Mouse (Mus musculus): ENCODE measurements around the gene Slc17a7. TPM values are rescaled to one million over a fixed set of nuclear protein-coding genes. Genes with fewer than 3 reads are reported as not detected.
"Not testable (repeated sequence)": the region's sequence is repeated elsewhere in the genome, so short reads cannot be mapped to it uniquely, and the experiment has no call there.

The Slc17a7 gene
- total RNA-seq, 2 experiments from 2014 or later, result 1.1 to 2.5 TPM

DNA sequence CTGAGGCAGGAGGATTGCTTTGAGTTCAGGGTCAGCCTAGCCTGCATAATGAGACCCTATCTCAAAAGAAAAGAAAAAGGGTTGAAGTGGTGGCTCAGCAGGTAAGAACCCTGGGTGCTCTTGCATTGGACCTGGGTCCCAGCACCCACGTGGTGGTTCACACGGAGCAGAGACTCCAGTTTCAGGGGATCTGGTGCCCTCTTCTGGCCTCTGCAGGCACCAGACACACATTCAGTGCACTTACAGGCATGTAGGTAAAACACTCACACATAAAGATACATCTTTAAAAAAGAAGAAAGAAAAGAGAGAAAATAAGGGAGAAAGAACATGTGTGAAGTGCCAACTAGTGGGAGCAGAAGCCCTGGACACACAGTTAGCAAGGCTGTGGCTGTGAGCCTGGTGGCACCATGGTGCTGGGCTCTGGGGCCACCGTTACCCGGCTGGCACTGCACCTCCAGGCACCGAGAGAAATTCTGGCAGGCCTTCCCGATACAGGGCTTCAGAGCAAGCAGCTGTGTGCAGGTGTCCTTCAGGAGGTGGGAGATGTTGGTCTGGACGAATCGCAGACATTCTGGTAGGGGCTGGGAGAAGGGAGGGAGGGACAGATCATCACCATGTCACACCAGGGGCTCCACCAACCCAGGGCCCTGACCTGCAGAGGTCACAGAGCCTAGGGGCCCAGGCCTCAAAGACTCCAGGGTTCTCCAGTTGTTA, 30.1 kb upstream of the Slc17a7 start:
- DNase-seq, result no peak

DNA sequence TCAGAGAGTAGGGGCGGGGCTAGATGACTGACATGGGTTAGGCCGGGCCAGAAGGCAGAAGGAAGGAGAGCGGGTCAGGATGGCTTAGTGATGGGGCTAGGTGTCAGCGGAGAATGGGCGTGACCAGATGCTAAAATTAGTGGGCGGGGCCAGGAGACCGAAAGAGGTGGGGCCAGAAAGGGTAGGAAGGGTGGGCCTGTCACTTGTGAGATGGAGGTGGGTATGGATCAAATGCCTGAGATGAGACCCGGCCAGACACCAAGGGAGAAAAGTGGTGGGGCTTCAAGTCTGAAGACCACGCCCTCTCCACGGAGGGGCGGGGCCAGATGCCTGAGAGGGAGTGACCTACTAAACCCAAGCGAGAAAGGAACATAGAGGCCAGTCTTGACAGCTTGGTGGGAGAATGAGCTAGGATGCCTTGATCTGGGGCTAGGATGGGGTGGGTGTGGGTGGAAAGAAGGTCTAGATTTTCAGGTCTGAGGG, 29.2 kb upstream of the Slc17a7 start:
- DNase-seq, result no peak

DNA sequence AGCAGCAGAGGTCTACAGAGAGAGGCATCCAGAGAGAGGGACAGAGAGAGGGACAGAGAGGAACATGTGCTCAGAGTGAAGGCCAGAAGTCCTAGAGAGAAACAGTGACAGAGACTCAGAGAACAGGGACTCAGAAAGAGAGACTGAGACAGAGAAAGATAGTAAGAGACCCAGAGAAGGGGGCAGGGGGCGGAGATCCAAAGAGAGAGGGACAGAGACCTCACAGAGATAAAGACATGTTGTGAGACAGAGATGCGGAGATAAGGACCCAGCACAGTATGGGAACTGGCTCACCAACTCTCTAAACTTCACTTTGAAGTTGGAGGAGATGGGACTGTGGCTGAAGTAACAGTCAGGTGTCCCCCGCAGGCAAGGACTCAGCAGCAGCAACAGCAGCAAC, 28.4 kb upstream of the Slc17a7 start:
- DNase-seq, result no peak

DNA sequence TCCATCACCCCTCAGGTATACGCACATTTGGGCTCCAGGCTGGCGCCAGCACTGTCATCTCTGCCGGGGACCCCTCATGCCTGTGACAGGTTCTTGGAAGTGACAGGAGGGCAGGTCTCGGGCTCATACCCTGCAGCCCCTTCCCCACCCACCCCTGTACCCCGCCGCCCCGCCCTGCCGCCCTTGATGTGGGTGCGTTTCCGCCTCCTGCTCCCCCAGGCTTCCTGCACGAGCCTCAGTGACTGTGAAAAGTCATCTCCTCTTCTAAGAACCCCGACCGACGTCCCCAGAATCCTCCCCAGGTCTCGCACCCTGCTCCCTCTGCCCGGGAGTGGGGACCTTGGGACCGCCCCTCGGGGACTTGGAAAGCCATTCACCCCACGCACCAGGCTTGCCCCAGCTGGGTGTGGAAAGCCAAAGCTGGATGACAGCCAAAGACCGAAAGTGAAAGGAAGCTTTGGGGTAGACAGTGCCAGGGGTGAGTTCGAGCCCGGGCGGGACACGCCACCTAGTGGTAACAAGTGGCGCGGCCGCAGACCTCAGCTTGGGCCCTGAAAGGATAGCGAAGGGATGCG, 27.7 kb upstream of the Slc17a7 start, which contains the start of the genes Gm45713 and Flt3l:
Gene Gm45713, minus strand, starts transcription at position 239 of the 575 bp plus-strand sequence.
Gene Flt3l, minus strand, starts transcription at position 440 of the 575 bp plus-strand sequence.
- peak; percentile 88 for DNase-seq

DNA sequence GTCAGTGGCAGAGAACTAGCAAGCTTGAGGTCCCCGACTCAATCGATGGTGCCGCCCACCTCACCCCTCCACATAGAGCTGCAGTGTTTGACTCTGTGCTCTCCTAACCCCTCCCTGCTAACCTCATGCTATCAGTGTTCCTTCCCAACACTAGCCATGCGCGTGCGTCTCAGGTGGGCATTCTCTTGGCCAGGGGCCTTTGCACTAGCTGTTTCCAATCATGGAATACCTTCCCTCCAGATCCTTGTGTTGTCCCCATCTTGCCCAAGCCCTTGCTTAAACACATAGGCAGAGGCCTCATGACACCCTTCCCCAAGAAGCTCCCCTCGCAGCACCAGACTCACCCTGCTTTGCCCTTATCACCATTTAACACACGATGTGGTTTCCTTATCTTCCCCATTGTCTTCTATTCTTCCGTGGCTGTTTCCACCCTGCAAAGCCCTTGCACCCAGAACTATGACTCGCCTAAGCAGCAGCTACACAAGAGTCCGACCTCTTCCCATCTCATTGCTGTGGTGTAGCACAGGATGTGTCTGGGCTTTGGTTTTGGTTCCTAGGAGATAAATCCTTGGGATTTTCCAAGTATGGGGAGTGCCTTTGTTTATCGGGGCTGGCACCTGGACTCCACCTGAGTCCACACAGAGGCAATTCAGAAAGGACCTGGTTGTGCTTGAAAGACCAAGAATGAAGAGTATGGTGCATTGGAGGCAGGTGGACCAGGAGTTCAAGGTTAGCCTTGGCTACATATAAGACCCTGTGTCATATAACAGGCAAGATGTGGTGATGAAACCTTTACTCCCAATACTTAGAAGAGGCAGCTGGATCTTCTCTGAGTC, 26.4 kb upstream of the Slc17a7 start:
- no peak for DNase-seq

DNA sequence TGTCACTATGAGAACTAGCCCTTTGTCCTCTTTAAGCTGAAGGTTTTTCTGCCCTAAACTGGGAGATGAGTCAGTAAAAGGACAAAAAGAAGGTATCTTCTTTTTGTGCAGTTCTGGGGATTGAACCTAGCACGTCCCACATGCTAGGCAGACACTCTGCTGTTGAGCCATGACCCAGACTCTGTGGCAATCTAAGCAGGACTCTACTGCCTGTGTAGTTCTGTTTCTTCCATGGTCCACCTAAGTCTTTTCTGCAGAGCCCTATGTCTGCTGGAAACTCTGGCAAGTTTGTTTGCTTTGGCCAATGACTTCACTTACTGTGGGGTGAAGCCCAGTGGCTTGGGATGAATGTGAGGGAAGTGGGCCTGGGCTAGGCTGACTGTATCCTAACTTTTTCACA, 25.3 kb upstream of the Slc17a7 start:
- no peak for DNase-seq

DNA sequence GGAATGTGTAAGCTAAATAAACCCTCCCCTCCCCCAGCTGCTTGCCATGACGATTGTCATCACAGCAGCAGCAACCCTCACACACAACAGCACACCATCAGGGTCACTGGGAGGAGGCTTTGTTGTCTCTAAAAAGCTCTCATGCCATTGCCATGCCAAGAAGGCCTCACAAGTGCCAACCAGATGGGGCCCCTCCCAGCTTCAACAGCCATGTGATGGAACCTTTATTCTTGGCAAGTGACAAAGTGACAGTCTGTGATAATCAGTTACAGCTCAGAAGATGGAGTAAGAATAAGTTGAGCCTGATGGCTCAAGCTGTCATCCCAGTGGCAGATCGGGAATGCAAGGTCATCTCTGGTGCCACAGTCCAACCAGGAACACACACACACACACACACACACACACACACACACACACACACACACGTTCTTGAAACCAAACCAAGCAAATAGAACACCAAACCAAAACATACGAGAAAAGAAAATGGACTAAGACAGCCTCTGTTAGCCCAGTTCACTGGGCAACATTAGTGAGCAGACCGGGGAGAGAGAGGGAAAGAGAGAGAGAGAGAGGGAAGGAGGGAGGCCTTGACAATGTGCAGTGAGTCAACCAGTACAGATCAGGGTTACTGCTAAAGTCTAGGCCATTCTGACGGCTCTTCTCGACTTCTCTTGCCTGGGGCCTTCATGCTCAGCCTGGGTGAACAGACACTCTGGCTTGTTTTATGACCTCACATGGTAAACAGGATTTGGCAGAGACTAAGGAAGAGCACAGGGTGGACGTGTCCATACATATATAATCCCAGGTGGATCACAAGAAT, 23.6 kb upstream of the Slc17a7 start:
- no peak for DNase-seq

DNA sequence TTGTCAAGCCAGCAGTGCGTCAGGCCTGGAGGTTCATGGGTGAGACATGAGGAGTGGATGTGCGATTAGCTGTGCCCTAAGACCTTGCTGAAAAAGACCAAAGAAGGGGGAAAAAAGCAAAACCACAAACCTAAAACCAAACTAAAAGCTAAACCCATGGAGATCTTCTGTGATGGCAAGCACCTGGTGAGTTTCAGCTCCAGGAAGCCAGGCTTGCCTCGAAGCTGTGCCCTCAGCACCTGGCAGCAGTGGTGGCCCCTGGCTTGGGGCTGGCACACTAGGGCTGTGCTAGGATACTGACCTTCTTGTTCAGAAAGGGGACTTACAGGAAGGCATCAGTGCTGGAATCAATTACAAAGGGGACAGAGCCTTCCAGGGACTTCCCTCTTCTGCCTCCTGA, 22.4 kb upstream of the Slc17a7 start:
- DNase-seq, result no peak

DNA sequence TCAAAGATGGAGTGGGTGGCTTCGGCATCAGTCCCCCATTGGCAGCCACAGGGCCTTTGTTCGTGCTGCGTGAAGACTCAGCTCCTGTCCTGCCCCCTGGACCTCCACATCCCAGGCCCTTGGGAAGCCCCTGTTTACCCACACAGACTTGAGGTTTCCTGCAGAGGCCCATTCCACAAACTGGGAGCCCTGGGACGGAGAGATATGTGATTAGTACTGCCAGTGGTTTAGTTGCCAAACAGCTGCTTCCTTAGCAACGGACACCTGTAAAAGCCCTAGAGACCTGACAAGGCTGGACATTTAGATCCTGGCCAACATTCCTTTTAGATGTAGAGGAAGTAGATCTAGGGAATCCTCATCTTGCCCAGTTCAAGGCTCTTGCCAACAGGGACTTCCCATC, 21.8 kb upstream of the Slc17a7 start:
- DNase-seq, result no peak

DNA sequence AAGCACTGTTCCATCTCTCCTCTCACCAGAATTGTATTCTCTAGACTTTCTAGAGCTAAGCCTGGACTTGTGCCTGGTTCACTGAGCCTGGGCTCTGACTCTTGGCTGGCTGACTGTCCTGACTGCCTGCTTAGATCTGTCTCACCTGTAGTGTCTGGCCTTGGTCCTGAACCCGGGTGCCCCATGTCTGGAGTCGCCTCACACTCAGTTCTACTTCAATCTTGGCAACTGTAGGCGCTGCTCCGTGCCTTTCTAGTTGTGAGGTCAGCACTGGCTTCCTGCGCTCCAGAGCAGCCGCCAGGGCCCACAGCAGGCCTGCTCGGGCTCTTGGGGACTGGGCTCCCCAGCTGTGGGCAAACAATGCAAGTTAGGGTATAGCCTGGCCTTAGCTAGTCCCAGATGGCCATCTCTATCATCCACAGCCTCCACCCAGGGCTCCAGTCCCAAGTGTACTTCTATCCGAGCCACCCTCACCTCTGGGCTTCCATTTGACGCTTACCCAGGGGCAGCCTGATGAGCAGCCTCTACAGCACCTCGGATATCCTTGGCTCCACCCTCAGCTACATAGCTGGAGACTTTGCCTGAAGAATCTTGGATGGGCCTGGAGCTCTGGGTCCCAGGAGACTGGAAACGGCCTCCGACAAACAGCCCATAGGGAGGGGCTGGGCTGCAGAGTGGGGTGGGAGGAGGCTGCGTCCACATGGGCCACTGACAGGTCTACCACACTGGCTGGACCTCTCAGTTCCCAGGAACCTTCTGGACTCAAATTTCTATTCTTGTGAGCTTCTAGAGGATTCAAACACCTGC, 19.2 kb upstream of the Slc17a7 start:
- peak; percentile 47 for DNase-seq

DNA sequence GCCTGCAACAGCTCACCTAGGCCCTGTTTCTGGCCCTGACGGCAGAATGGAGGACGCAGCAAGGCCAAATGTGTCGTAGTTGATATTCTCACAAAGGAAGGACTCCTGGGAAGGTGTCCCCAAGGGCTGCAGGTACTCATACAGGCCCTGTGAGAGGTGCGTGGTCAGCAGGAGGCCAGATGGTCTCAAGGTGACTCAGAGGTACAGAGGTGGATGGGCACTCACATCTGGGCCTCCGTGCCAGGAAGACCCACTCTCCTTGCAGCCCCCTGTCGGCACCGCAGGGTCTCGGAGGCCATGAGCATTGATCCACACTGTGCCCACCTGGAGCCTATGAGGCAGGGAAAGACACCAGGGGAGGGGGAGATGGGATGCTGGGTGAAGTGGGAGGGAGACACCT, 18.3 kb upstream of the Slc17a7 start:
- no peak for DNase-seq

DNA sequence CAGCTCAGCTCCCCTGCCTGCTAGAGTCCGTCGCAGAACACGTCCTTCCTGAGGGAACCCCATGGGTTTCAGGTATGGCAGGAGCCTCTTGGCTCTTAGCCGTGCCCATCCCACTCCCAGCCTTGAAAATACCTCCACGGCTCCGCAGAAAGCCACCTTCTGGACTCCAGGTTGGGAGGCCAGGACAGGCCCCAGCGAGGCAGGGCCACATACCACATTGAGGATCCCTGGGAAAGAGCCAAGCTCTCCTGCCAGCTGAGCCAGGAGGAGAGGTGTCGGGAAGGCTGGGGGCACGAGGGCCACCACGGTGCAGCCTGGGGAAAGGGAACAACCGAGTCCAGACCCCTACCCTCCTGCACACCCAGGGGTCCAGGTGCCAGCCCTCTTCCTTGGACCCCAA, 16.5 kb upstream of the Slc17a7 start:
- DNase-seq, result no peak

DNA sequence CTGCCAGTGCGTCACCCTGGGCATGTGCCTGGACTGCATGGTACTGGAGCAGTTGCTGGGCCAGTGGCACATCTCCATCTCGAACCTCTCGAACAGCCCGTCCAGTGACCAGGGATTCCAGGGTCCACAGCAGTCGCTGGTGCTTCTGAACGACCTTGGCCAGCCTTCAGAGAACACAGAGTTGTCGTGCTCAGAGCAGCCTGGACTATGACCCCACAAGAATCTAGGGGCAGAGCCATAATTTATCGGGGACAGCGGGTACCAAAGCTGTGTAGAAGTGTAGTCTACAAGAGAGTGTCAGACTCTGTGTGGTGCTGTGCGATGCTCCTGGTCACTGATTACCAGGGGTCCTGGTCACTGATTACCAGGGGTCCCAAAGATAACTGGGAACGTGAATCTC, 15.8 kb upstream of the Slc17a7 start:
- DNase-seq, result no peak

DNA sequence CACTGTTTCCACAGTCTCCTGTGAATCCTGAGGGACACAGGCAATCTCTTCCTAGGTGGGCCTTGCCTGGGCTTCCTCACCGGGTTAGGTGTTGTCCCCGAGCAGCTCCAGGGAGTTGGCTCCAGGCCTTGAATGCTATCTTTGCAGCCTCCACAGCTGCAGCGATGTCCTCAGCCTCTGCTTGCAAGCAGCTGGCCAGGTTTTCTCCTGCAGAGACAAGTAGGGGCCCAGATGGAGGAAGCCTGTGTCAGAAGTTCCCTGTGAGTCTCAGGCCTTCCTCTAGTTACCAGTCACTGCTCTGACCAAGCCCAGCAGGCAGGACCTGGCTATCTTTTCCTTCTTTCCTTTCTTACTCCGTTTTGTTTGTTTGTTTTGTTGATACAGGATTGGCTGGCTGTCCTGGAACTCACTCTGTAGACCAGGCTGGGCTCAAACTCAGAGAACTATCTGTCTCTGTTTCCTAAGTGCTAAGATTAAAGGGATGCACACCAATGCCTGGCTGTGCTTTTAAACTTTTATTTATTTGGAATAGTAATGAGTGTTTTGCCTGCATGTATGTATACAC, 15.1 kb upstream of the Slc17a7 start:
- DNase-seq, result no peak

DNA sequence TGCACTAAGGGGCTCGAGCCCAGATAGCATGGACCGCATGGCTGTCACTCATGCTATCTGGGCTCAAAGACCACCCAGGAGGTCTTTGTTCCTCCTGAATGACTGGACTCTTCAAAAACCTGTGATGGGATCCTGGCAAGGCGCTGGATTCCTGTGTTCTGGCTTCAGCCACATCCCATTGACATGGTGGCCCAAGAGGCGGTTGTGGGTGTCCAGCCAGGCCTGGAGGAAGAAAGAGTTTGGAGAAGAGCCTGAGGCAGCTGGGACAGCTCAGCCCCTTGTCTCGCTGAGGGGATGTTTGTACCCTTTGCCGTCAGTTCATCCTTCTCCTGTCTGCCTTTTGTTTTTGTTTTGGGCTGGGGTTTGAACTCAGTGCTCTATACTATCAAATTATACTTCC, 14.2 kb upstream of the Slc17a7 start:
- DNase-seq, result peak; percentile 50

DNA sequence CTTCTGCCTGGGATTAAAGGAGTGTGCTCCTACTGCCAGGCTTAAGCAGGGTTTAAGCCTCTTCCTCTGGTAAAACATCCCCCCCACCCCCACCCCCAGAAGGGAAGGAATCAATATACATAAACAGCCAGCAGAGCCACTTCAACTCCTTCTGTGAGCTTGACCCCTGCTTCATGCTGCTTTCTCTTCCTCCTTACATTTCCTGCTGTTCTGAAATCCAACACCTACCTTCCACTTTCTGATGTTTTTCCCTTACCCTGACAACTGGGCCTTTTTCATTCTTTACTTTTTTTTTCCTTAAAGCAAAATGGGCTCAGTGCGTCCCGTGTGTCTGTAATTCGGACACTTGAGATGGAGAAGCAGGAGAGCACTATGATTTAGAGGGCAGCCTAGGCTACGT, 13.4 kb upstream of the Slc17a7 start:
- DNase-seq, result no peak

DNA sequence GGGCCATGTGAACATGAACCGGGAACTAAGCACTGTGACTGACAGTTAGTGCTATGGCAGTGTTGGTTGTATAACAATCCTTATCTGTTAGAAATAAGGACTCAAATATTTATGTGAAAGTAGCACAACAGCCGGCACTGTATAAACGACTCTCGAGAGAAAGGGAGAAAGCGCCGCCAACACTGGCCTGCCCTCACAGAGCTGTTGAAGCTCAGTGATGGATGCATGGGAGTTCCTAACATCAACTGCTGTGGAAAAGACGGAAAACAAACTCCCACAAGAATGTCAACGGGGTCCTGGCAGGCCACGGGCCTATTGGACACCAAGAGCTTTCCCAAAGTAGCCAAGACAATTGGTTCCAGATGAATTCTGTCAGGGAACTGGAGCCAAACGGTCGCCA, 12.4 kb upstream of the Slc17a7 start:
- peak; percentile 59 for DNase-seq

DNA sequence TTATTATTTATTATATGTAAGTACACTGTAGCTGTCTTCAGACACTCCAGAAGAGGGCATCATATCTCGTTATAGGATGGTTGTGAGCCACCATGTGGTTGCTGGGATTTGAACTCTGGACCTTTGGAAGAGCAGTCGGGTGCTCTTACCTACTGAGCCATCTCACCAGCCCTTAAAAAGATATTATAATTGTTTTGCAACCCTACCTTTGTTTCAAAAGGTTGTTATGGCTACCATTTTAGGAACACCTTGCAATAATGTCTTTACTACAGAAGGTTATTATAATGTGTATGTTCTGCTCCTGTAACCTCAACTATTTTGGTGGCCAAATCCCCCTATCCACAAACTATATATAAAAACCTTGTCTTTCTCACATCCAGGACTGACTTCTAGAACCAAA, 10.7 kb upstream of the Slc17a7 start:
- DNase-seq, result not testable (repeated sequence)

DNA sequence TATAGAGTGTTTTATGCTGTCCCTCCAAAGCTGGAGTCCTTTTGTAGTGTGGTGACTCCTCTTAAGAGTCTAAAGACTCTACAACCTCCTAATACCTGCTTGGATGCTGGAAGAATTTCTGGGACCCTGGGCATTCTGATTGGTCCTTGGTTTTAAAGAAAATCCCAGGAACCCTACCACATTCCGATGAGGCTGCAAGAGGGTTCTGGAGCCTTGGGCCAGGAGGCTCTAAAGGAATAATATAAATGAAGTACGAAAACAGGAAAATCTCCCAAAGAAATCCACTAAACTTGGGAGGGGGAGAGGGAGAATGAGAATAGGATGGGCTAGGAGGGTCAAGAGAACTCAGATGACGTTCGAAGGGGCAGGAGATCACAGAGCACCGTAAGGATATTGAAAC, 10.2 kb upstream of the Slc17a7 start:
- DNase-seq, result no peak

DNA sequence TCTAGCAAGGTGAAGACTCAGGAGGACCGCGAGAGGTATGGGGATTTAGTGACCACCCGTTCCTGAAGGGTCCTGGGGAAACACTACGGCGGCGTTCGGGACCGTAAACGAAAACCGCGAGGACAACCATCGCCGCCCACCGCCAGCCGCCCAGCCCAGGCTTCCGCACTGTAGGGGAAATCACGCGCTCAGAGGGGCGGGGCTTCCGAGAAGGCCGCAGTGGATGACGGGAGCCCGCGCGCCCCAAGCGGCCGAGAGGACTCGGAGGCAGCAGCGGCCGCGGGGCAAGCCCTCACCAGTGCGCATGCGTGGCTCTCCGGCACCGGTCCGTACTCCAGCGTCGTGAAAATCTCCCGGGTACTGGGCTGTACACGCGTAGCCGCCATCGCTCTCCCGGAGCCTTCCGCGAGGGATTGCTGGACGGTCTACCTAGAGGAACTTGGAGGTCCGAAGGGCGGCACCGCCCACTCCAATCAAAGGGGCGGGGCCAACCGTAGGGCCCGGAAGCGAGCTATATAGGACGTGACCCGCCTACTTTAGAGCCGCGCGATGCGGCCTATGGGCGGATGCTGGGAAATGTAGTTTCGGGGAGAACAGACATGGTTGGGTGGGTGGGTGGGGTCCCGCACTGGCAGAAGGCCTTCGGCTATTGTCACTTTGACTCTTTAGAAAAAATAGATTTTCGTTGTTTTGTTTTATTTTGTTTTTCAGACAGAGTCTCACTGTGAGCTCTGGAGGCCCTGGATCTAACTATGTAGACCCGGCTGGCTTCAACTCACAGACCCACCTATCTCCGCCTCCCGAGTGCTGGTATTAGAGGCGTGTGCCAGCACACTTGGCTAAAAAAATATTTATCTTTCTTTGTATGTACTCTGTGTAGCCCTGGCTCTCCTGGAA, 9.4 kb upstream of the Slc17a7 start, which contains the start of the genes Pih1d1 and Aldh16a1:
Gene Pih1d1, plus strand, starts transcription at position 208 of the 897 bp plus-strand sequence.
Gene Aldh16a1, minus strand, starts transcription at position 489 of the 897 bp plus-strand sequence.
- DNase-seq, result peak; percentile 96
